Mouse (Mus musculus): ENCODE measurements around the gene Axin1. TPM values are rescaled to one million over a fixed set of nuclear protein-coding genes. Genes with fewer than 3 reads are reported as not detected.

Gene Axin1
- total and polyA plus RNA-seq, 2 experiments from 2014 or later: 11.2 to 51.3 TPM

GRCm38 (mm10) chr17:26244101-26244841, 105.8 kb downstream of the Axin1 start, which contains the start of gene Fam234a:
Gene Fam234a, minus strand, starts transcription at chr17:26244242.
- Histone ChIP-seq H3K9me3 (ENCODE audit: low read length) (no peaks in the 10 kb centered on the region), H3K4me3 (ENCODE audit: low read length) (peak within 1 kb of the TSS; percentile 57), H3K36me3 (ENCODE audit: insufficient read depth, low read length) (no peaks in the 10 kb centered on the region), H3K27ac (peak within 1 kb of the TSS; percentile 74), H3K4me1 (ENCODE audit: insufficient read depth, low read length) (no peaks in the 10 kb centered on the region), H3K27me3 (ENCODE audit: insufficient read depth, low read length) (no peaks in the 10 kb centered on the region), H3K9ac (replicated peaks; ENCODE audit: low read length) (peak within 1 kb of the TSS; percentile 72), H3K4me2 (ENCODE audit: low read depth, low read length) (peak within 1 kb of the TSS; percentile 75)
- ATAC-seq (peak; percentile 98), DNase-seq (ENCODE audit: low spot score) (peak; percentile 98)
- no peak for TF ChIP-seq CTCF (IDR thresholded peaks at IDR 0.05; ENCODE audit: low read depth)
- WGBS: 6% methylated on average over 33 of the region's 33 CpGs

Other genes with a start within 250 kb of the Axin1 start
- gene Rab40c, start 219.0 kb upstream of the Axin1 start, total RNA-seq (2014; rRNA removed): 33.2 and 39.1 TPM in 2 replicates
- gene Rab40c, start 219.0 kb upstream of the Axin1 start, polyA plus RNA-seq (2015; fragmentation: Nextera tagmentation; extraction: Ambion mirVana): 34.7 and 35.3 TPM in 2 replicates
- 90.6 and 99.7 TPM in 2 replicates for gene Pigq, start 193.8 kb upstream of the Axin1 start, total RNA-seq (2014; rRNA removed)
- 69.7 and 76.3 TPM in 2 replicates for gene Pigq, start 193.8 kb upstream of the Axin1 start, polyA plus RNA-seq (2015; fragmentation: Nextera tagmentation; extraction: Ambion mirVana)
- 0.61 and 0.68 TPM in 2 replicates for gene Nhlrc4, start 193.7 kb upstream of the Axin1 start, total RNA-seq (2014; rRNA removed)
- gene Nhlrc4, start 193.7 kb upstream of the Axin1 start, polyA plus RNA-seq (2015; fragmentation: Nextera tagmentation; extraction: Ambion mirVana): 0.30 and 0.72 TPM in 2 replicates
- 5.6 and 7.2 TPM in 2 replicates for gene A930017K11Rik, start 186.1 kb upstream of the Axin1 start, total RNA-seq (2014; rRNA removed)
- 4.4 and 5.0 TPM in 2 replicates for gene A930017K11Rik, start 186.1 kb upstream of the Axin1 start, polyA plus RNA-seq (2015; fragmentation: Nextera tagmentation; extraction: Ambion mirVana)
- gene Capn15, start 152.9 kb upstream of the Axin1 start, total RNA-seq (2014; rRNA removed): 35.1 and 41.4 TPM in 2 replicates
- 19.0 and 20.1 TPM in 2 replicates for gene Capn15, start 152.9 kb upstream of the Axin1 start, polyA plus RNA-seq (2015; fragmentation: Nextera tagmentation; extraction: Ambion mirVana)
- gene Rab11fip3, start 69.1 kb upstream of the Axin1 start, total RNA-seq (2014; rRNA removed): 34.7 and 41.9 TPM in 2 replicates
- gene Rab11fip3, start 69.1 kb upstream of the Axin1 start, polyA plus RNA-seq (2015; fragmentation: Nextera tagmentation; extraction: Ambion mirVana): 16.6 and 17.9 TPM in 2 replicates
- gene Decr2, start 48.4 kb upstream of the Axin1 start, total RNA-seq (2014; rRNA removed): 35.6 and 40.6 TPM in 2 replicates
- 41.1 and 44.7 TPM in 2 replicates for gene Decr2, start 48.4 kb upstream of the Axin1 start, polyA plus RNA-seq (2015; fragmentation: Nextera tagmentation; extraction: Ambion mirVana)
- 20.1 and 23.3 TPM in 2 replicates for gene Nme4, start 43.1 kb upstream of the Axin1 start, total RNA-seq (2014; rRNA removed)
- gene Nme4, start 43.1 kb upstream of the Axin1 start, polyA plus RNA-seq (2015; fragmentation: Nextera tagmentation; extraction: Ambion mirVana): 16.0 and 18.3 TPM in 2 replicates
- gene Tmem8, start 25.4 kb upstream of the Axin1 start, total RNA-seq (2014; rRNA removed): 10.4 and 11.8 TPM in 2 replicates
- gene Tmem8, start 25.4 kb upstream of the Axin1 start, polyA plus RNA-seq (2015; fragmentation: Nextera tagmentation; extraction: Ambion mirVana): 3.8 and 4.0 TPM in 2 replicates
- 107 and 138 TPM in 2 replicates for gene Mrpl28, start 15.2 kb upstream of the Axin1 start, total RNA-seq (2014; rRNA removed)
- gene Mrpl28, start 15.2 kb upstream of the Axin1 start, polyA plus RNA-seq (2015; fragmentation: Nextera tagmentation; extraction: Ambion mirVana): 189 and 194 TPM in 2 replicates
- not detected in 2 replicates for gene Pdia2, start 60.4 kb downstream of the Axin1 start, total RNA-seq (2014; rRNA removed)
- gene Pdia2, start 60.4 kb downstream of the Axin1 start, polyA plus RNA-seq (2015; fragmentation: Nextera tagmentation; extraction: Ambion mirVana): 0.09 and 0.66 TPM in 2 replicates
- 35.8 and 38.5 TPM in 2 replicates for gene Rgs11, start 64.3 kb downstream of the Axin1 start, total RNA-seq (2014; rRNA removed)
- gene Rgs11, start 64.3 kb downstream of the Axin1 start, polyA plus RNA-seq (2015; fragmentation: Nextera tagmentation; extraction: Ambion mirVana): 20.5 and 28.5 TPM in 2 replicates
- 280 and 290 TPM in 2 replicates for gene Arhgdig, start 69.1 kb downstream of the Axin1 start, total RNA-seq (2014; rRNA removed)
- gene Arhgdig, start 69.1 kb downstream of the Axin1 start, polyA plus RNA-seq (2015; fragmentation: Nextera tagmentation; extraction: Ambion mirVana): 376 and 384 TPM in 2 replicates
- gene Fam234a, start 105.6 kb downstream of the Axin1 start, total RNA-seq (2014; rRNA removed): 42.4 and 42.6 TPM in 2 replicates
- 34.9 and 37.5 TPM in 2 replicates for gene Fam234a, start 105.6 kb downstream of the Axin1 start, polyA plus RNA-seq (2015; fragmentation: Nextera tagmentation; extraction: Ambion mirVana)
- 81.8 and 82.7 TPM in 2 replicates for gene Luc7l, start 114.2 kb downstream of the Axin1 start, total RNA-seq (2014; rRNA removed)
- gene Luc7l, start 114.2 kb downstream of the Axin1 start, polyA plus RNA-seq (2015; fragmentation: Nextera tagmentation; extraction: Ambion mirVana): 84.5 and 91.1 TPM in 2 replicates

All from hindbrain, postnatal 0 days (tissue).